Mouse (Mus musculus) spleen, adult 2 months (tissue): ENCODE measurements around the gene Peg3.

Experiments used
- CTCF ChIP-seq: fragments of 200-500 bp; IDR thresholded peaks from 2 replicates; pipeline ENCODE4 v1.5.1; 2011; ENCODE audit warnings: mild to moderate bottlenecking, inconsistent platforms; ENCODE audit not compliant: insufficient read depth, insufficient read length, insufficient replicate concordance; ENCODE audit errors: extremely low read depth
- POLR2A ChIP-seq: fragments of 200-500 bp; IDR thresholded peaks from 2 replicates; pipeline ENCODE4 v1.6.1; 2011; ENCODE audit warnings: low read depth, low read length, inconsistent platforms

DNA sequence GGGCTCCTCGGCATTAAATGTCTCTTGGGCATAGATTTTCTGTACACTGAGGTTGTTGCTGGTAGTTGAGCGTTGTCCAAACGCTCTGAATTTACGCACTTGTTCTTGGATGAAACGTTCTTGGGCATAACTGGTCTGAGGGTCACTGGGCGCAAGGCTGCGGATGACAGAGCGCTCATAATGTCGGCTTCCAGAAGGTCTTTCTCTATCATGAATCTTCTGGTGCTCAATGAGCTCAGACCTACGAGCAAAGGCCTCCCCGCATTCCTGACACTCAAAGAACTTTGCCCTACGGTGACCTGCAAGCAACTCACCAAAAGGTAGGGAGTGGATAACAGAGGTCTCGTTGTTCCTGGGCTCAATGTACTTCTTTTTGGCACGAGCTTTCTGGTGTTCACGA lies 20.8 kb downstream of the Peg3 start:
- TF ChIP-seq CTCF (no peak), POLR2A (no peak)
